Mouse (Mus musculus) liver, embryonic 11.5 days (tissue): ENCODE measurements around the gene Kcnq5. TPM values are rescaled to one million over a fixed set of nuclear protein-coding genes. Genes with fewer than 3 reads are reported as not detected.
"Not testable (repeated sequence)": the region's sequence is repeated elsewhere in the genome, so short reads cannot be mapped to it uniquely, and the experiment has no call there.

ENCODE experiments used
- ATAC-seq: fragments of 200-750 bp; cut with Nextera tagmentation; replicated peaks from 2 replicates; pipeline ENCODE4 v1.8.0; 2017; ENCODE audit warnings: moderate number of reproducible peaks, mild to moderate bottlenecking, moderate TSS enrichment, moderate library complexity; ENCODE audit not compliant: low FRiP score
- DNase-seq: peaks from one replicate; pipeline ENCODE4 v3.0.0-alpha.2; 2017; ENCODE audit warnings: low spot score
- H3K27ac ChIP-seq: fragments of 300-500 bp; sonication (generic); 2 replicates; pipeline ENCODE4 v1.5.1; 2014; ENCODE audit warnings: mild to moderate bottlenecking, low read depth, low read length, control low read depth
- H3K27me3 ChIP-seq: fragments of 300-500 bp; sonication (generic); replicated peaks from 2 replicates; pipeline ENCODE4 v1.6.1; 2014; ENCODE audit warnings: low read length, mixed read lengths; ENCODE audit not compliant: control insufficient read depth, insufficient read depth
- H3K36me3 ChIP-seq: fragments of 300-500 bp; sonication (generic); 2 replicates; pipeline ENCODE4 v1.6.1; 2014; ENCODE audit warnings: mild to moderate bottlenecking, low read length, moderate library complexity, mixed read lengths; ENCODE audit not compliant: control insufficient read depth, insufficient read depth
- H3K4me1 ChIP-seq: fragments of 300-500 bp; sonication (generic); replicated peaks from 2 replicates; pipeline ENCODE4 v1.6.1; 2014; ENCODE audit warnings: low read length, mixed read lengths; ENCODE audit not compliant: control insufficient read depth, insufficient read depth
- H3K4me2 ChIP-seq: fragments of 300-500 bp; sonication (generic); 2 replicates; pipeline ENCODE4 v1.6.1; 2014; ENCODE audit warnings: mild to moderate bottlenecking, control low read depth, moderate library complexity
- H3K4me3 ChIP-seq: fragments of 300-500 bp; sonication (generic); 2 replicates; pipeline ENCODE4 v1.5.1; 2014; ENCODE audit warnings: low read depth, low read length, control low read depth
- H3K9ac ChIP-seq: fragments of 300-500 bp; sonication (generic); 2 replicates; pipeline ENCODE4 v1.6.1; 2014; ENCODE audit warnings: low read depth, low read length, control low read depth
- H3K9me3 ChIP-seq: fragments of 300-500 bp; sonication (generic); 2 replicates; pipeline ENCODE4 v1.6.1; 2016; ENCODE audit warnings: low read length, inconsistent platforms, mixed read lengths; ENCODE audit not compliant: control insufficient read depth
- WGBS: fragments of 180-500 bp; shearing (Covaris S2); extraction: QIAGEN DNeasy Blood & Tissue Kit; methylation state at CpG from one replicate; pipeline ENCODE4 v1.1.7; 2014; 5-methylcytosine and 5-hydroxymethylcytosine counted together
- polyA plus RNA-seq: library from polyadenylated mRNA; unstranded; fragments of >200 nt; fragmentation: Nextera tagmentation; extraction: Ambion mirVana; gene quantifications from 2 replicates; pipeline ENCODE4 v1.2.1, GENCODE M21; 2014

Kcnq5 gene
- polyA plus RNA-seq, 1 experiment from 2014 or later = 2.0 TPM

DNA sequence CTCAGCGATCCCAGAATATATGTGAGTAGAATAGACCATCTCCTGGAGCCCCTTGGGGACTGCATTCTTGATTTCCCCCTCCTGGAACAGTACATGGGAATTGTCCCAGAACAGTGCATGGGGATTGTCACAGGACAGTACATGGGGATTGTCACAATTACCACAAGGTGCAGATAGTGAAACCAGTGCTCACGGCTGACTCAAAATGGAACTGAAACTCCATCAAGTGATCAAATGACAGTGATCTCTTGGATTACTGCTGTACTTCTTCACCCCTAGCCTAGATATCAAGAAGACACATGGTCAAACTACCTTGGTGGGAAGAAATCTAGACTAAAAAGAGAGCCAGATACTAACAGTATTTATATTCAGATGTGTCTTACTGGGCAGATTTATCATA lies 536.1 kb downstream of the Kcnq5 start:
- Histone ChIP-seq H3K27me3 (no peaks in the 10 kb centered on the region), H3K9me3 (no peaks in the 10 kb centered on the region), H3K27ac (no peak overlapping the region), H3K36me3 (no peaks in the 10 kb centered on the region), H3K4me1 (no peaks in the 10 kb centered on the region), H3K9ac (no peak overlapping the region), H3K4me2 (no peak overlapping the region), H3K4me3 (no peak overlapping the region)
- 78% methylated on average over 2 of the region's 2 CpGs for WGBS
- DNase-seq = no peak
- ATAC-seq = no peak

DNA sequence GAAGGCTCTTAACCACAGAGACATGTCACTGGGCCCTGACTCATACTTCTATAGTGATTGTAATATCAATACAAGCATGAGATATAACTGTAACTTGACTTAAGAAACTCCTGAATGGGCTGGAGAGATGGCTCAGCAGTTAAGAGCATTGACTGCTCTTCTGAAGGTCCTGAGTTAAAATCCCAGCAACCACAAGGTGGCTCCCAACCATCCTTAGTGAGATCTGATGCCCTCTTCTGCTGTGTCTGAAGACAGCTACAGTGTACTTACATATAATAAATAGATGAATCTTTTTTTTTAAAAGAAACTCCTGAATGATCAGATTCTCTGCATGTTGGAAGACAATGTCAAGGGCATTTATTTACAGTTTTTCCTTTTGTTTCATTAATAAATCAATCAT lies 542.4 kb downstream of the Kcnq5 start:
- H3K27me3 ChIP-seq = no peaks in the 10 kb centered on the region
- H3K4me3 ChIP-seq = no peak overlapping the region
- H3K9me3 ChIP-seq = no peaks in the 10 kb centered on the region
- no peaks in the 10 kb centered on the region for H3K4me1 ChIP-seq
- no peaks in the 10 kb centered on the region for H3K36me3 ChIP-seq
- no peak overlapping the region for H3K27ac ChIP-seq
- ATAC-seq (no peak), DNase-seq (no peak)
- H3K9ac ChIP-seq = no peak overlapping the region
- H3K4me2 ChIP-seq = no peak overlapping the region

DNA sequence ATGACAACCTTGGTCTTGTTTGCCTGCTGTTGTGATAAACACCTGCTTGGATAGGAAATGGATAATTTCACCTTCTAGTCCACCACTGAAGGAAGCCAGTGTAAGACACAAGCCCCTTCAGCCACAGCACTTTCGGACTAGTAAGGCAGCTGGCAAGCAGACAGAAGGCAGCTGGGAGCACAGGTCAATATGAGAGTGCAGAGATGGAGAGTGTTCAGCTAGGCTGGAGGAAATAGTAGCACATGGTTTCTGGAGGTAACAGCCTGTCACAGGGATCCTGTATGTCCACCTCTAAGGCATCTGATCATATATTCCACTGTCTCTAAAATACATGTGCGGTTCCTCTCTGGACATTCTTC lies 549.6 kb downstream of the Kcnq5 start:
- DNase-seq (no peak), ATAC-seq (no peak)
- no peaks in the 10 kb centered on the region for H3K27me3 ChIP-seq
- no peaks in the 10 kb centered on the region for H3K9me3 ChIP-seq
- H3K4me3 ChIP-seq = no peak overlapping the region
- H3K27ac ChIP-seq = no peak overlapping the region
- no peaks in the 10 kb centered on the region for H3K36me3 ChIP-seq
- H3K4me2 ChIP-seq = no peak overlapping the region
- WGBS = 85% methylated on average over 2 of the region's 2 CpGs
- H3K9ac ChIP-seq = no peak overlapping the region
- H3K4me1 ChIP-seq = no peaks in the 10 kb centered on the region

DNA sequence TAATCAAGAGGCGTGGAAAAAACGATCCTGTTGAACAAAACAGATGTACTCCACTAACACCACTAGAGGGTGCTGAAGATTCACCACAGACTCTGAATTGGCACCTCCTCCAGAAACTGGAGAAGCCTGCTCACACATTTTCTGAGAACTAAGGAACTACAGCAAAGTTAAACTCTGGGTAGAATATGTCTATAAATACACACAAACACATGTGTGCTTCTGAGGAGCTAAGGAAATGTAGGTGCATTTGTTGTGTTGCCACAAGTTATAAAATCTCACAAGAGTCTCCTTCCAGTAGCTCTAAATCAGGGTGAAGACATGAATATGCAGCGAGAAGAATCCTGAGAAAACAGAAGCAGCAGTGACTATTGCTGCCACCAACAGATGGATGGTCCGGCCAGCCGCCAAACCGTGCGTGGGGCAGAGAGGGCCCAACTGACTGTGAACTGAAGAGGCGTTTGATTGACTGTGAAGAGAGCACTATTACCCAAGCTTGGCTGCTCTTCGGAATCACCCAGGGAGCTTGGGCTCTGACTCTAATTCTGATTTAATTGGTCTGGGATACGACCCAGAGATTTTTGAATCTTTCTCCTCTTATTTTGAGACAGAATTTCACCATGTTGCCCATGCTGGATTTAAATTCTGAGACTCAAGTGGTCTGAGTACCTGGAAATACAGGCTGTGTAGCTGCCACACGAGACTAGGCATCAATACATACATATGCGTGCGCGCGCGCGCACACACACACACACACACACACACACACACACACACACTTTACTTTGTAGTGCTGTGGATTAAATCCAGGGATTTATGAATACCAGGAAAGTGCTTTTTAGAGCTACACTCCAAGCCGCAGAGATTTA lies 550.2 kb downstream of the Kcnq5 start:
- Histone ChIP-seq H3K9ac (no peak overlapping the region), H3K9me3 (no peaks in the 10 kb centered on the region), H3K4me3 (no peak overlapping the region), H3K36me3 (no peaks in the 10 kb centered on the region), H3K27me3 (no peaks in the 10 kb centered on the region), H3K27ac (no peak overlapping the region), H3K4me1 (no peaks in the 10 kb centered on the region), H3K4me2 (no peak overlapping the region)
- 65% methylated on average over 18 of the region's 18 CpGs for WGBS
- DNase-seq = no peak
- ATAC-seq = no peak

DNA sequence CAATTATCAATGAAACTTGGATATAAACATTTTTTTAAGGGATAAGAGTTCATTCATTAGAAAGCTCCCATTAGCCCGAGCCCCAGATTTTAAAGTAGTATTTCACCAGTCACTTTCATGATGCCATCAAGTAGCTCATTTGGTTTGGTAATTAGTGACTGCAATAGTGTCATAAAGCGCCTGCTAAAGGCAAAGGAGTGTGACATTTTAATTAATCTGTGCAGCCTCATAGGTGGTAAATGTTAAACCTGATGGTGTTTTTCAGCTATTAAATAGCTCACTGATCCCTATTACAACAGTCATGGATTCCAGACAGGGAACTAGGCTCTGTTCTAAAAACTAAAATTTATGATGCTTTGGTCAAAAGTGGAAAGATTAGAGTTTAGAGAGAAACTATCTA lies 554.5 kb downstream of the Kcnq5 start:
- Histone ChIP-seq H3K4me1 (no peaks in the 10 kb centered on the region), H3K9me3 (no peaks in the 10 kb centered on the region), H3K27ac (no peak overlapping the region), H3K4me2 (no peak overlapping the region), H3K4me3 (no peak overlapping the region), H3K36me3 (no peaks in the 10 kb centered on the region), H3K9ac (no peak overlapping the region), H3K27me3 (no peaks in the 10 kb centered on the region)
- WGBS = 73% methylated on average over 2 of the region's 2 CpGs
- DNase-seq (no peak), ATAC-seq (no peak)

DNA sequence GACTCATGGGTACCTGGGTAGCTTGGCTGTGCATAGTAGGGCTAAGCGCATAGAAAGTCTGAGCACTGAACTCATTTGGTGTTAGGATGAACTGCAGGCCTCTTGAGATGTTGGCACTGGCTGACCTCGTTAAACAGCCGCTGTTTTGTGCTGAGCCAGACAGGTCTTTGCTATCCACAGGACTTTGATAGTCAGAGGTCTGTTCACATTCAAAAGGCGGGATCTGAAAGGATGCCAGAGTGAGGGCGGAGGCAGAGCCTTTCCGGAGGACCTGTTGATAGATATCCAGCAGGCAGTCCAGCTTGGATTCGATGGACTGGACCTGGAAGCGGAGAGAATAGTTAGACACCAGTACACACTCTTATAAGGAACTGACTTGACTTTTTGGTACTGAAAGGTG lies 558.9 kb downstream of the Kcnq5 start:
- 80% methylated on average over 8 of the region's 8 CpGs for WGBS
- no peak for DNase-seq
- no peak overlapping the region for H3K27ac ChIP-seq

DNA sequence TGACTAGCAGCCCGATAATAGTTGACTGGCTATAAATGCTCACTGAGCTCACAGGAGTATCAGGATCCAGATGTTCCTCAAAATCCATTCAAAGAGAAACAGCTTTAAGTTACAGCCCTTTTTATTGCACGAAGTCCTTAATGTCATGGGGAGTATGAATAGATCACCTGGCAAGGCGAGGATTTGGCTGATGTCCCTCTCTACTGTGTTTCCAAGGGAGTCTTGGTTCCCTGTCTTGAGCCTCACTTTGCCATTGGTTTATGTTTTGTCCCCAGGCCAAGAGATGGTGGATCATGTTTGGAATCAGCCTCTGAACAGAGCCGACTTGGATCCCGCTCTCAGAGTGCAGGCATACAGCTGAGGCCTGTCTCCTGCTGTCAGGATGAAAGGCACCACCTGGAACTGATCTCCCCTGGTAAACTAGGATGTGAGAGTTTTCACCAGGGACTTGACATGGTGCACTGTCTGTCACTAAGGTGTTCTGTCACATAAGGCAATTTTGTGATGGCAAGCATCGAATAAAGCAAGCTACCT lies 570.5 kb downstream of the Kcnq5 start:
- DNase-seq (no peak), ATAC-seq (no peak)
- no peaks in the 10 kb centered on the region for H3K4me1 ChIP-seq
- no peaks in the 10 kb centered on the region for H3K36me3 ChIP-seq
- H3K9ac ChIP-seq = no peak overlapping the region
- no peaks in the 10 kb centered on the region for H3K27me3 ChIP-seq
- 74% methylated on average over 6 of the region's 6 CpGs for WGBS
- no peak overlapping the region for H3K27ac ChIP-seq
- no peak overlapping the region for H3K4me3 ChIP-seq
- H3K4me2 ChIP-seq = no peak overlapping the region
- no peaks in the 10 kb centered on the region for H3K9me3 ChIP-seq

More for the DNA sequence above, 558.9 kb downstream of the Kcnq5 start:
- no peaks in the 10 kb centered on the region for H3K4me1 ChIP-seq
- H3K9me3 ChIP-seq = no peaks in the 10 kb centered on the region
- no peaks in the 10 kb centered on the region for H3K27me3 ChIP-seq
- no peak for ATAC-seq
- no peak overlapping the region for H3K4me3 ChIP-seq
- H3K4me2 ChIP-seq = no peak overlapping the region
- H3K36me3 ChIP-seq = no peaks in the 10 kb centered on the region
- H3K9ac ChIP-seq = no peak overlapping the region

DNA sequence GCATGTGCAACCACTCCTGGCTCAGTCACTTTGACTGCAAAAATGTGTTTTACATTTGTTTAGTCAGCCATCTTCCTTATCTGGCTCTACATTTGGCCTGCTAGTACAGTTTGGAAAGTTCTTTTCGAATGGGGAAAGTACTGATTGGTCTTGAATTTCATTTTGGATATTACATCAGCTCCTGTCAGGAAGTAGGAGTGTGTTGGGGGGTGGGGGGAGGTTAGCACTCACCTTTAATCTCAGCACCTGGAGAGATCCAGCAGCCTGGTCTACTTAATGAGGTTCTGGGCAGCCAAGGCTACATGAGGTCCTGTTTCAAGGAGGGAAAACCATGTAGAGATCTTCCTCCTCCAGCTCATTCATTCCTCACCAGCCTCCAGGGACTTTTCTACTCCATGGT lies 578.5 kb downstream of the Kcnq5 start, which contains the start of gene Khdc1b:
TSS of gene Khdc1b (plus strand) at position 301 of the 400 bp plus-strand sequence.
- Histone ChIP-seq H3K27me3 (no peaks in the 10 kb centered on the region), H3K4me2 (no peak within 1 kb of the TSS), H3K9me3 (no peaks in the 10 kb centered on the region), H3K4me1 (no peaks in the 10 kb centered on the region), H3K9ac (no peak within 1 kb of the TSS), H3K4me3 (no peak within 1 kb of the TSS), H3K36me3 (no peaks in the 10 kb centered on the region), H3K27ac (no peak within 1 kb of the TSS)
- ATAC-seq (no peak), DNase-seq (no peak)
- 86% methylated on average over 1 of the region's 1 CpGs for WGBS

DNA sequence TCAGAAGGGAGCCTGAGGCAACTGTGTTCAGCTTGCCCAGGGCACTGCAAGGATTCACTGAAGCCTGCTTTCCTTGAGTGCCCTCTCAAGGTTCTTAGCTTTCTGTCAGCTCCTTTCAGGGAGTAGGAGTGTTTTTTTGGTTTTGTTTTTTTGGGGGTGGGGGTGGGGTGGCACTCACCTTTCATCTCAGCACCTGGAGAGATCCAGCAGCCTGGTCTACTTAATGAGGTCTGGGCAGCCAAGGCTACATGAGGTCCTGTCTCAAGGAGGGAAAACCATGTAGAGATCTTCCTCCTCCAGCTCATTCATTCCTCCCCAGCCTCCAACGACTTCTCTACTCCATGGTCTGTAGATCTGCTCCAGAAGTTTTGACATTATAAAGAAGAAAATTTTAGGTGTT lies 593.7 kb downstream of the Kcnq5 start, which contains the start of gene Khdc1c:
TSS of gene Khdc1c (plus strand) at position 301 of the 400 bp plus-strand sequence.
- not testable (repeated sequence) for H3K4me2 ChIP-seq, H3K4me3 ChIP-seq, H3K27me3 ChIP-seq, H3K9me3 ChIP-seq, H3K9ac ChIP-seq, ATAC-seq, H3K36me3 ChIP-seq, H3K27ac ChIP-seq, H3K4me1 ChIP-seq, DNase-seq
- WGBS = 45% methylated on average over 1 of the region's 1 CpGs
